Mouse (Mus musculus): ENCODE measurements at regions not wholly inside any gene's neighbourhood (a gene's known extent, or its start where the extent isn't known, plus 50 kb on each side); places are given as distances from the start of the nearest gene placed in this dataset.

- TF ChIP-seq POLR2AphosphoS5 (IDR thresholded peaks at IDR 0.05; ENCODE audit: borderline replicate concordance, low read depth, low read length) (no peak), USF2 (IDR thresholded peaks at IDR 0.05; ENCODE audit: borderline replicate concordance in 1 of 2, insufficient read depth in 1 of 2, low read depth in 1 of 2, low read length in 2 of 2) (no peak), ELF1 (IDR thresholded peaks at IDR 0.05; ENCODE audit: low read depth, low read length) (no peak), UBTF (IDR thresholded peaks at IDR 0.05; ENCODE audit: borderline replicate concordance, insufficient read depth, low read depth, low read length) (no peak), NELFE (IDR thresholded peaks at IDR 0.05; ENCODE audit: low read depth, low read length) (no peak)
Measured at GRCm38 (mm10) chr3:136583937-136584336, 86.0 kb upstream of the Ppp3ca start.
